Mouse (Mus musculus) retina, postnatal 1 day (tissue): Measurements from ENCODE around the gene Ntf3.

Experiments used
- DNase-seq: peaks from one replicate; pipeline ENCODE4 v3.0.0-alpha.2; 2012

Gene Ntf3

GRCm38 (mm10) chr6:126105083-126105740 lies 61.5 kb downstream of the Ntf3 start:
- peak; percentile 11 for DNase-seq

GRCm38 (mm10) chr6:126102571-126102970 lies 64.1 kb downstream of the Ntf3 start:
- no peak for DNase-seq

- no peak for DNase-seq
These were observed 64.7 kb downstream of the Ntf3 start for GRCm38 (mm10) chr6:126102007-126102406.

- DNase-seq, result no peak
These were observed 66.1 kb downstream of the Ntf3 start for GRCm38 (mm10) chr6:126100579-126100978.

- DNase-seq, result no peak
These were observed 69.2 kb downstream of the Ntf3 start for GRCm38 (mm10) chr6:126097471-126097870.

GRCm38 (mm10) chr6:126096085-126096484 lies 70.6 kb downstream of the Ntf3 start:
- DNase-seq, result no peak

GRCm38 (mm10) chr6:126095041-126095440 lies 71.7 kb downstream of the Ntf3 start:
- no peak for DNase-seq

GRCm38 (mm10) chr6:126092026-126092425 lies 74.7 kb downstream of the Ntf3 start:
- DNase-seq, result no peak

- DNase-seq, result no peak
These were observed 76.6 kb downstream of the Ntf3 start for GRCm38 (mm10) chr6:126090063-126090462.

GRCm38 (mm10) chr6:126088489-126089265 lies 78.0 kb downstream of the Ntf3 start:
- DNase-seq, result no peak

GRCm38 (mm10) chr6:126086321-126086950 lies 80.3 kb downstream of the Ntf3 start:
- DNase-seq, result no peak

- DNase-seq, result no peak
These were observed 86.2 kb downstream of the Ntf3 start for GRCm38 (mm10) chr6:126080531-126080930.

GRCm38 (mm10) chr6:126057706-126058105 lies 109.0 kb downstream of the Ntf3 start:
- DNase-seq, result no peak

GRCm38 (mm10) chr6:126053136-126053535 lies 113.6 kb downstream of the Ntf3 start:
- no peak for DNase-seq
